Mouse (Mus musculus): Measurements from ENCODE around the gene Cntrob.

Cntrob gene

GRCm38 (mm10) chr11:69323667-69324111, at the start of gene Cntrob, which contains the start of gene Trappc1:
Cntrob (minus strand) TSS chr11:69323775.
Trappc1 (plus strand) TSS chr11:69323980.
- peak; percentile 100 for DNase-seq (ENCODE audit: low read depth, low spot score)

- DNase-seq (ENCODE audit: low read depth, low spot score), result peak; percentile 69
Observed at GRCm38 (mm10) chr11:69372780-69373170, 49.2 kb upstream of the Cntrob start.

GRCm38 (mm10) chr11:69372056-69372779, 48.6 kb upstream of the Cntrob start:
- DNase-seq (ENCODE audit: low read depth, low spot score), result no peak

GRCm38 (mm10) chr11:69371601-69372000, 48.0 kb upstream of the Cntrob start:
- DNase-seq (ENCODE audit: low read depth, low spot score), result no peak

- DNase-seq (ENCODE audit: low read depth, low spot score), result no peak
Observed at GRCm38 (mm10) chr11:69370817-69371215, 47.2 kb upstream of the Cntrob start.

- no peak for DNase-seq (ENCODE audit: low read depth, low spot score)
Observed at GRCm38 (mm10) chr11:69369990-69370816, 46.6 kb upstream of the Cntrob start.

GRCm38 (mm10) chr11:69369215-69369989, 45.8 kb upstream of the Cntrob start, which contains the start of gene Chd3:
Chd3 (minus strand) TSS chr11:69369406.
- no peak for DNase-seq (ENCODE audit: low read depth, low spot score)

GRCm38 (mm10) chr11:69368356-69369214, 45.0 kb upstream of the Cntrob start:
- DNase-seq (ENCODE audit: low read depth, low spot score), result no peak

GRCm38 (mm10) chr11:69367616-69368355, 44.2 kb upstream of the Cntrob start:
- DNase-seq (ENCODE audit: low read depth, low spot score), result no peak

- DNase-seq (ENCODE audit: low read depth, low spot score), result no peak
Observed at GRCm38 (mm10) chr11:69366855-69367615, 43.5 kb upstream of the Cntrob start.

GRCm38 (mm10) chr11:69366157-69366854, 42.7 kb upstream of the Cntrob start:
- DNase-seq (ENCODE audit: low read depth, low spot score), result peak; percentile 87

GRCm38 (mm10) chr11:69365722-69366121, 42.1 kb upstream of the Cntrob start:
- DNase-seq (ENCODE audit: low read depth, low spot score), result no peak

- DNase-seq (ENCODE audit: low read depth, low spot score), result no peak
Observed at GRCm38 (mm10) chr11:69364910-69365309, 41.3 kb upstream of the Cntrob start.

- DNase-seq (ENCODE audit: low read depth, low spot score), result no peak
Observed at GRCm38 (mm10) chr11:69364376-69364775, 40.8 kb upstream of the Cntrob start.

GRCm38 (mm10) chr11:69362479-69362878, 38.9 kb upstream of the Cntrob start:
- no peak for DNase-seq (ENCODE audit: low read depth, low spot score)

GRCm38 (mm10) chr11:69362021-69362420, 38.4 kb upstream of the Cntrob start:
- DNase-seq (ENCODE audit: low read depth, low spot score), result no peak

GRCm38 (mm10) chr11:69357690-69358089, 34.1 kb upstream of the Cntrob start:
- DNase-seq (ENCODE audit: low read depth, low spot score), result no peak

GRCm38 (mm10) chr11:69356544-69356943, 33.0 kb upstream of the Cntrob start:
- DNase-seq (ENCODE audit: low read depth, low spot score), result no peak

GRCm38 (mm10) chr11:69346441-69346840, 22.9 kb upstream of the Cntrob start:
- no peak for DNase-seq (ENCODE audit: low read depth, low spot score)

Data from ZHBTc4 (cell line).